Mouse (Mus musculus) hindbrain, embryonic 14.5 days (tissue): Measurements from ENCODE around the gene Pus7. TPM values are rescaled to one million over a fixed set of nuclear protein-coding genes. Genes with fewer than 3 reads are reported as not detected.

Experiments used
- ATAC-seq: fragments of 200-750 bp; cut with Nextera tagmentation; 2 replicates; pipeline ENCODE4 v1.8.0; 2017; ENCODE audit warnings: moderate number of reproducible peaks, mild to moderate bottlenecking, moderate TSS enrichment, moderate library complexity; ENCODE audit not compliant: low FRiP score
- DNase-seq: peaks from one replicate; pipeline ENCODE4 v3.0.0-alpha.2; 2015; ENCODE audit warnings: low spot score
- H3K27ac ChIP-seq: fragments of 300-500 bp; sonication (generic); 2 replicates; pipeline ENCODE4 v1.5.1; 2014; ENCODE audit warnings: mild to moderate bottlenecking, moderate library complexity
- H3K27me3 ChIP-seq: fragments of 300-500 bp; sonication (generic); 2 replicates; pipeline ENCODE4 v1.6.1; 2014; ENCODE audit warnings: mild to moderate bottlenecking, low read length, mixed read lengths; ENCODE audit not compliant: control insufficient read depth, insufficient read depth
- H3K36me3 ChIP-seq: fragments of 300-500 bp; sonication (generic); replicated peaks from 2 replicates; pipeline ENCODE4 v1.6.1; 2014; ENCODE audit not compliant: control insufficient read depth, insufficient read depth
- H3K4me1 ChIP-seq: fragments of 300-500 bp; sonication (generic); replicated peaks from 2 replicates; pipeline ENCODE4 v1.6.1; 2014; ENCODE audit warnings: antibody characterized with exemption, low read length, mixed read lengths; ENCODE audit not compliant: control insufficient read depth, insufficient read depth
- H3K4me2 ChIP-seq: fragments of 300-500 bp; sonication (generic); replicated peaks from 2 replicates; pipeline ENCODE4 v1.6.1; 2014; ENCODE audit warnings: mild to moderate bottlenecking, moderate library complexity
- H3K4me3 ChIP-seq: fragments of 300-500 bp; sonication (generic); replicated peaks from 2 replicates; pipeline ENCODE4 v1.5.1; 2014; ENCODE audit warnings: mild to moderate bottlenecking, low read length
- H3K9ac ChIP-seq: fragments of 300-500 bp; sonication (generic); 2 replicates; pipeline ENCODE4 v1.6.1; 2014
- H3K9me3 ChIP-seq: fragments of 300-500 bp; sonication (generic); 2 replicates; pipeline ENCODE4 v1.6.1; 2016; ENCODE audit warnings: low read length; ENCODE audit not compliant: control insufficient read depth
- WGBS: fragments of 180-500 bp; shearing (Covaris S2); extraction: QIAGEN DNeasy Blood & Tissue Kit; methylation state at CpG from one replicate; pipeline ENCODE4 v1.1.7; 2014; 5-methylcytosine and 5-hydroxymethylcytosine counted together
- polyA plus RNA-seq: library from polyadenylated mRNA; unstranded; fragments of >200 nt; fragmentation: Nextera tagmentation; extraction: Ambion mirVana; gene quantifications from 2 replicates; pipeline ENCODE4 v1.2.1, GENCODE M21; 2014

The Pus7 gene
- polyA plus RNA-seq, 1 experiment from 2014 or later, result 16.2 TPM

- Histone ChIP-seq H3K27me3 (no peaks in the 10 kb centered on the region), H3K4me2 (no peak overlapping the region), H3K4me1 (no peaks in the 10 kb centered on the region), H3K27ac (no peak overlapping the region), H3K36me3 (peaks cover 40% of the 10 kb centered on the region), H3K9me3 (no peaks in the 10 kb centered on the region), H3K4me3 (no peak overlapping the region), H3K9ac (no peak overlapping the region)
- ATAC-seq (no peak), DNase-seq (no peak)
- WGBS, result 94% methylated on average over 6 of the region's 6 CpGs
Observed at GRCm38 (mm10) chr5:23762531-23762930, 21.0 kb downstream of the Pus7 start.

- no peak overlapping the region for H3K4me2 ChIP-seq
- ATAC-seq (peak; percentile 40; the same call in 1 of the 2 replicates), DNase-seq (peak; percentile 67)
- no peaks in the 10 kb centered on the region for H3K27me3 ChIP-seq
- 53% methylated on average over 2 of the region's 2 CpGs for WGBS
- peaks cover 43% of the 10 kb centered on the region for H3K36me3 ChIP-seq
- H3K9me3 ChIP-seq, result no peaks in the 10 kb centered on the region
- no peak overlapping the region for H3K9ac ChIP-seq
- no peaks in the 10 kb centered on the region for H3K4me1 ChIP-seq
- no peak overlapping the region for H3K4me3 ChIP-seq
- H3K27ac ChIP-seq, result no peak overlapping the region
Observed at GRCm38 (mm10) chr5:23758633-23759032, 24.9 kb downstream of the Pus7 start.

- no peak overlapping the region for H3K27ac ChIP-seq
- peaks cover 31% of the 10 kb centered on the region for H3K36me3 ChIP-seq
- H3K9me3 ChIP-seq, result no peaks in the 10 kb centered on the region
- H3K4me1 ChIP-seq, result no peaks in the 10 kb centered on the region
- no peaks in the 10 kb centered on the region for H3K27me3 ChIP-seq
- H3K4me3 ChIP-seq, result no peak overlapping the region
- no peak for ATAC-seq
- no peak overlapping the region for H3K4me2 ChIP-seq
- WGBS, result 96% methylated on average over 4 of the region's 4 CpGs
- H3K9ac ChIP-seq, result no peak overlapping the region
- no peak for DNase-seq
Observed at GRCm38 (mm10) chr5:23756368-23756767, 27.1 kb downstream of the Pus7 start.

GRCm38 (mm10) chr5:23755591-23755990 is 27.9 kb downstream of the Pus7 start:
- Histone ChIP-seq H3K4me2 (no peak overlapping the region), H3K27ac (no peak overlapping the region), H3K9me3 (no peaks in the 10 kb centered on the region), H3K9ac (no peak overlapping the region), H3K4me1 (no peaks in the 10 kb centered on the region), H3K4me3 (no peak overlapping the region), H3K36me3 (peaks cover 28% of the 10 kb centered on the region), H3K27me3 (no peaks in the 10 kb centered on the region)
- WGBS, result 97% methylated on average over 9 of the region's 9 CpGs
- DNase-seq (no peak), ATAC-seq (no peak)

- H3K4me3 ChIP-seq, result no peak overlapping the region
- no peaks in the 10 kb centered on the region for H3K27me3 ChIP-seq
- H3K27ac ChIP-seq, result no peak overlapping the region
- peaks cover 41% of the 10 kb centered on the region for H3K36me3 ChIP-seq
- DNase-seq (no peak), ATAC-seq (no peak)
- H3K4me1 ChIP-seq, result no peaks in the 10 kb centered on the region
- no peak overlapping the region for H3K4me2 ChIP-seq
- no peak overlapping the region for H3K9ac ChIP-seq
- 64% methylated on average over 2 of the region's 2 CpGs for WGBS
- no peaks in the 10 kb centered on the region for H3K9me3 ChIP-seq
Observed at GRCm38 (mm10) chr5:23749882-23750281, 33.6 kb downstream of the Pus7 start.

GRCm38 (mm10) chr5:23743261-23743660 is 40.2 kb downstream of the Pus7 start:
- Histone ChIP-seq H3K4me3 (no peak overlapping the region), H3K4me1 (no peaks in the 10 kb centered on the region), H3K4me2 (no peak overlapping the region), H3K9me3 (no peaks in the 10 kb centered on the region), H3K9ac (no peak overlapping the region), H3K27ac (no peak overlapping the region), H3K36me3 (peaks cover 83% of the 10 kb centered on the region), H3K27me3 (no peaks in the 10 kb centered on the region)
- no peak for ATAC-seq
- 96% methylated on average over 12 of the region's 12 CpGs for WGBS
- DNase-seq, result no peak

- peaks cover 29% of the 10 kb centered on the region for H3K36me3 ChIP-seq
- DNase-seq (no peak), ATAC-seq (no peak)
- WGBS, result 70% methylated on average over 4 of the region's 4 CpGs
- no peaks in the 10 kb centered on the region for H3K27me3 ChIP-seq
- no peaks in the 10 kb centered on the region for H3K4me1 ChIP-seq
- no peak overlapping the region for H3K27ac ChIP-seq
- no peak overlapping the region for H3K4me3 ChIP-seq
- H3K4me2 ChIP-seq, result no peak overlapping the region
- H3K9ac ChIP-seq, result no peak overlapping the region
- H3K9me3 ChIP-seq, result no peaks in the 10 kb centered on the region
Observed at GRCm38 (mm10) chr5:23737111-23737510, 46.4 kb downstream of the Pus7 start.

- 77% methylated on average over 4 of the region's 4 CpGs for WGBS
- ATAC-seq, result no peak
Observed at GRCm38 (mm10) chr5:23736366-23736765, 47.1 kb downstream of the Pus7 start.

GRCm38 (mm10) chr5:23721956-23722355 is 61.6 kb downstream of the Pus7 start:
- no peaks in the 10 kb centered on the region for H3K4me1 ChIP-seq
- WGBS, result 93% methylated on average over 2 of the region's 2 CpGs
- H3K9me3 ChIP-seq, result peaks cover 8% of the 10 kb centered on the region; the same call in 1 of the 2 replicates
- DNase-seq (no peak), ATAC-seq (no peak)
- H3K4me3 ChIP-seq, result no peak overlapping the region
- no peak overlapping the region for H3K27ac ChIP-seq
- H3K9ac ChIP-seq, result no peak overlapping the region
- H3K4me2 ChIP-seq, result no peak overlapping the region
- no peaks in the 10 kb centered on the region for H3K36me3 ChIP-seq
- no peaks in the 10 kb centered on the region for H3K27me3 ChIP-seq

More at GRCm38 (mm10) chr5:23736366-23736765, 47.1 kb downstream of the Pus7 start:
- H3K4me3 ChIP-seq, result no peak overlapping the region
- H3K27ac ChIP-seq, result no peak overlapping the region
- DNase-seq, result no peak
- H3K27me3 ChIP-seq, result no peaks in the 10 kb centered on the region
- no peaks in the 10 kb centered on the region for H3K9me3 ChIP-seq
- no peak overlapping the region for H3K9ac ChIP-seq
- H3K36me3 ChIP-seq, result peaks cover 21% of the 10 kb centered on the region
- H3K4me1 ChIP-seq, result no peaks in the 10 kb centered on the region
- no peak overlapping the region for H3K4me2 ChIP-seq

GRCm38 (mm10) chr5:23718881-23719328 is 64.6 kb downstream of the Pus7 start:
- Histone ChIP-seq H3K9ac (no peak overlapping the region), H3K36me3 (no peaks in the 10 kb centered on the region), H3K27ac (no peak overlapping the region), H3K9me3 (no peaks in the 10 kb centered on the region), H3K4me2 (no peak overlapping the region), H3K4me3 (no peak overlapping the region), H3K27me3 (no peaks in the 10 kb centered on the region), H3K4me1 (no peaks in the 10 kb centered on the region)
- WGBS, result 88% methylated on average over 4 of the region's 4 CpGs
- no peak for ATAC-seq
- DNase-seq, result no peak
